In genomic region chr19:43752489-43753225, GRCm38 (mm10) we compare ENCODE assay signal across 8 mouse cellular contexts. TPM values are rescaled to one million over a fixed set of nuclear protein-coding genes. Genes with fewer than 3 reads are reported as not detected.
DNase-seq lines count a peak whose midpoint lies in the region; ATAC-seq lines count a peak whose summit lies in the region.

Gene Cutc (plus strand): TSS chr19:43752996.
Gene Cox15 (minus strand): TSS chr19:43753000.

- peaks cover 11% of the 10 kb centered on the region for H3K36me3 ChIP-seq in lung, embryonic 16.5 days (ENCODE audit: control insufficient read depth, insufficient read depth, low read length)

- peak; percentile 88 to 90 for ATAC-seq in hematopoietic stem cell, adult 5-6 weeks (replicated peaks in 1 of 2; ENCODE audit: insufficient read depth in 1 of 2, low FRiP score in 2 of 2, low TSS enrichment in 1 of 2, low read depth in 1 of 2, poor library complexity in 2 of 2, severe bottlenecking in 2 of 2)
- peak; percentile 95 for ATAC-seq in lung, embryonic 16.5 days (ENCODE audit: low read depth)

- peak within 1 kb of the TSS; percentile 99 for H3K27ac ChIP-seq in lung, embryonic 16.5 days (ENCODE audit: low read length)

- no peaks in the 10 kb centered on the region for H3K9me3 ChIP-seq in lung, embryonic 16.5 days (ENCODE audit: control insufficient read depth, low read length)

- DNase-seq in MEL-GATA-1-ER (ENCODE audit: extremely low read depth, low read depth), result peak; percentile 88
- peak; percentile 97 for DNase-seq in cerebellum, adult 8-10 months
- DNase-seq in forelimb bud, embryonic 11.5 days (ENCODE audit: low read depth, low spot score), result peak; percentile 96
- peak; percentile 91 for DNase-seq in layer of hippocampus, adult 9-10 months (ENCODE audit: low spot score)
- DNase-seq in ovary, postnatal 10 days (ENCODE audit: low spot score), result peak; percentile 96
- peak; percentile 98 to 99 for DNase-seq in thymus, postnatal 10 days (ENCODE audit: low spot score in 2 of 2)

- peak within 1 kb of the TSS; percentile 87 for H3K9ac ChIP-seq in lung, embryonic 16.5 days (ENCODE audit: low read length)

- H3K4me1 ChIP-seq in lung, embryonic 16.5 days (replicated peaks; ENCODE audit: control insufficient read depth, insufficient read depth, low read length), result peaks cover 4% of the 10 kb centered on the region

- H3K4me2 ChIP-seq in lung, embryonic 16.5 days (ENCODE audit: low read depth, low read length), result peak within 1 kb of the TSS; percentile 59

- no peaks in the 10 kb centered on the region for H3K27me3 ChIP-seq in lung, embryonic 16.5 days (ENCODE audit: control insufficient read depth, insufficient read depth, low read depth, low read length)

- under 1% methylated on average over 62 of the region's 62 CpGs for WGBS in lung, embryonic 16.5 days

- H3K4me3 ChIP-seq in lung, embryonic 16.5 days (ENCODE audit: low read length), result peak within 1 kb of the TSS; percentile 76

RNA-seq across cellular contexts. Expression of gene Cutc, which starts in this region (rescaled TPM):
- 20.9 and 33.3 TPM in 2 replicates for total RNA-seq in hematopoietic stem cell, adult 5-6 weeks (2017)
- polyA plus RNA-seq in lung, embryonic 16.5 days (2015; fragmentation: Nextera tagmentation; extraction: Ambion mirVana), result 12.4 and 14.1 TPM in 2 replicates

RNA-seq across cellular contexts. Expression of gene Cox15, which starts in this region (rescaled TPM):
- total RNA-seq in hematopoietic stem cell, adult 5-6 weeks (2017), result 14.4 and 15.1 TPM in 2 replicates
- 10.6 and 11.0 TPM in 2 replicates for polyA plus RNA-seq in lung, embryonic 16.5 days (2015; fragmentation: Nextera tagmentation; extraction: Ambion mirVana)

Comparison
In these comparisons a context has a peak if more than half of its experiments do, and no peak if none do; other contexts are left out.
1. Peak in every context shown above with its lines: DNase-seq, ATAC-seq, H3K4me3 ChIP-seq and H3K27ac ChIP-seq.